Mouse (Mus musculus) kidney, adult 2 months (tissue): ENCODE measurements at regions not wholly inside any gene's neighbourhood (a gene's known extent, or its start where the extent isn't known, plus 50 kb on each side); places are given as distances from the start of the nearest gene placed in this dataset.

Source experiments
- CTCF ChIP-seq: fragments of 200-500 bp; conservative IDR thresholded peaks from 2 replicates; pipeline ENCODE4 v1.5.1; 2011; ENCODE audit warnings: low read depth, mild to moderate bottlenecking, control low read depth, low read length, moderate library complexity, mixed read lengths; ENCODE audit not compliant: insufficient read depth, insufficient read length
- POLR2A ChIP-seq: fragments of 200-500 bp; IDR thresholded peaks from one replicate; pipeline ENCODE4 v1.6.1; 2011; ENCODE audit warnings: low read depth, low read length, control low read depth

GRCm38 (mm10) chr13:54889684-54890399 is 59.4 kb upstream of the Unc5a start:
- TF ChIP-seq CTCF (no peak), POLR2A (no peak)
